Mouse (Mus musculus): ENCODE data around the gene Rrp9. TPM values are rescaled to one million over a fixed set of nuclear protein-coding genes. Genes with fewer than 3 reads are reported as not detected.

Rrp9 gene
- polyA plus RNA-seq (2014; fragmentation: Illumina TruSeq; extraction: RNeasy Lipid Tissue Mini Kit (QIAGEN cat#74804); ENCODE audit: insufficient read depth, low read depth, low replicate concordance) = 22.2 TPM

GRCm38 (mm10) chr9:106475663-106476001 lies at the start of gene Rrp9:
Gene Rrp9, plus strand, starts transcription at chr9:106475963.

GRCm38 (mm10) chr9:106429221-106430014 lies 46.3 kb upstream of the Rrp9 start, which contains the start of gene Rpl29:
Gene Rpl29, plus strand, starts transcription at chr9:106429454.

GRCm38 (mm10) chr9:106447348-106447747 lies 28.4 kb upstream of the Rrp9 start, which contains the start of the genes Abhd14b and Abhd14a:
Gene Abhd14b, plus strand, starts transcription at chr9:106447459.
Gene Abhd14a, minus strand, starts transcription at chr9:106447678.

GRCm38 (mm10) chr9:106453271-106454070 lies 22.3 kb upstream of the Rrp9 start, which contains the start of gene Pcbp4:
Gene Pcbp4, plus strand, starts transcription at chr9:106453291.

GRCm38 (mm10) chr9:106465571-106466200 lies 10.1 kb upstream of the Rrp9 start, which contains the start of gene Gpr62:
Gene Gpr62, minus strand, starts transcription at chr9:106465938.

GRCm38 (mm10) chr9:106476924-106477484 lies 1.2 kb downstream of the Rrp9 start, which contains the start of gene Parp3:
Gene Parp3, minus strand, starts transcription at chr9:106476949.

GRCm38 (mm10) chr9:106499667-106500066 lies 23.9 kb downstream of the Rrp9 start, which contains the start of gene Iqcf1:
Gene Iqcf1, plus strand, starts transcription at chr9:106499967.

GRCm38 (mm10) chr9:106514273-106514672 lies 38.5 kb downstream of the Rrp9 start, which contains the start of gene Iqcf5:
Gene Iqcf5, plus strand, starts transcription at chr9:106514573.

Other genes with a start within 250 kb of the Rrp9 start
- 268 TPM for gene Alas1, start 227.3 kb upstream of the Rrp9 start, polyA plus RNA-seq (2014; fragmentation: Illumina TruSeq; extraction: RNeasy Lipid Tissue Mini Kit (QIAGEN cat#74804); ENCODE audit: insufficient read depth, low read depth, low replicate concordance)
- 6.4 TPM for gene Poc1a, start 194.9 kb upstream of the Rrp9 start, polyA plus RNA-seq (2014; fragmentation: Illumina TruSeq; extraction: RNeasy Lipid Tissue Mini Kit (QIAGEN cat#74804); ENCODE audit: insufficient read depth, low read depth, low replicate concordance)
- gene Dusp7, start 107.3 kb upstream of the Rrp9 start, polyA plus RNA-seq (2014; fragmentation: Illumina TruSeq; extraction: RNeasy Lipid Tissue Mini Kit (QIAGEN cat#74804); ENCODE audit: insufficient read depth, low read depth, low replicate concordance) = 33.2 TPM
- gene Rpl29, start 46.5 kb upstream of the Rrp9 start, polyA plus RNA-seq (2014; fragmentation: Illumina TruSeq; extraction: RNeasy Lipid Tissue Mini Kit (QIAGEN cat#74804); ENCODE audit: insufficient read depth, low read depth, low replicate concordance) = 688 TPM
- 6.0 TPM for gene Acy1, start 37.6 kb upstream of the Rrp9 start, polyA plus RNA-seq (2014; fragmentation: Illumina TruSeq; extraction: RNeasy Lipid Tissue Mini Kit (QIAGEN cat#74804); ENCODE audit: insufficient read depth, low read depth, low replicate concordance)
- 37.3 TPM for gene Abhd14b, start 28.5 kb upstream of the Rrp9 start, polyA plus RNA-seq (2014; fragmentation: Illumina TruSeq; extraction: RNeasy Lipid Tissue Mini Kit (QIAGEN cat#74804); ENCODE audit: insufficient read depth, low read depth, low replicate concordance)
- gene Abhd14a, start 28.3 kb upstream of the Rrp9 start, polyA plus RNA-seq (2014; fragmentation: Illumina TruSeq; extraction: RNeasy Lipid Tissue Mini Kit (QIAGEN cat#74804); ENCODE audit: insufficient read depth, low read depth, low replicate concordance) = 18.9 TPM
- gene Pcbp4, start 22.7 kb upstream of the Rrp9 start, polyA plus RNA-seq (2014; fragmentation: Illumina TruSeq; extraction: RNeasy Lipid Tissue Mini Kit (QIAGEN cat#74804); ENCODE audit: insufficient read depth, low read depth, low replicate concordance) = 19.3 TPM
- 0.11 TPM for gene Gpr62, start 10.0 kb upstream of the Rrp9 start, polyA plus RNA-seq (2014; fragmentation: Illumina TruSeq; extraction: RNeasy Lipid Tissue Mini Kit (QIAGEN cat#74804); ENCODE audit: insufficient read depth, low read depth, low replicate concordance)
- gene Parp3, start 986 bp downstream of the Rrp9 start, polyA plus RNA-seq (2014; fragmentation: Illumina TruSeq; extraction: RNeasy Lipid Tissue Mini Kit (QIAGEN cat#74804); ENCODE audit: insufficient read depth, low read depth, low replicate concordance) = 21.9 TPM
- not detected for gene Iqcf1, start 24.0 kb downstream of the Rrp9 start, polyA plus RNA-seq (2014; fragmentation: Illumina TruSeq; extraction: RNeasy Lipid Tissue Mini Kit (QIAGEN cat#74804); ENCODE audit: insufficient read depth, low read depth, low replicate concordance)
- not detected for gene Iqcf5, start 38.6 kb downstream of the Rrp9 start, polyA plus RNA-seq (2014; fragmentation: Illumina TruSeq; extraction: RNeasy Lipid Tissue Mini Kit (QIAGEN cat#74804); ENCODE audit: insufficient read depth, low read depth, low replicate concordance)
- gene Iqcf3, start 85.7 kb downstream of the Rrp9 start, polyA plus RNA-seq (2014; fragmentation: Illumina TruSeq; extraction: RNeasy Lipid Tissue Mini Kit (QIAGEN cat#74804); ENCODE audit: insufficient read depth, low read depth, low replicate concordance) = not detected
- not detected for gene Iqcf4, start 95.0 kb downstream of the Rrp9 start, polyA plus RNA-seq (2014; fragmentation: Illumina TruSeq; extraction: RNeasy Lipid Tissue Mini Kit (QIAGEN cat#74804); ENCODE audit: insufficient read depth, low read depth, low replicate concordance)
- gene Iqcf6, start 150.6 kb downstream of the Rrp9 start, polyA plus RNA-seq (2014; fragmentation: Illumina TruSeq; extraction: RNeasy Lipid Tissue Mini Kit (QIAGEN cat#74804); ENCODE audit: insufficient read depth, low read depth, low replicate concordance) = not detected
- not detected for gene Grm2, start 180.1 kb downstream of the Rrp9 start, polyA plus RNA-seq (2014; fragmentation: Illumina TruSeq; extraction: RNeasy Lipid Tissue Mini Kit (QIAGEN cat#74804); ENCODE audit: insufficient read depth, low read depth, low replicate concordance)
- 59.3 TPM for gene Tex264, start 210.0 kb downstream of the Rrp9 start, polyA plus RNA-seq (2014; fragmentation: Illumina TruSeq; extraction: RNeasy Lipid Tissue Mini Kit (QIAGEN cat#74804); ENCODE audit: insufficient read depth, low read depth, low replicate concordance)